Mouse (Mus musculus) thymus, postnatal 0 days (tissue): ENCODE data around the gene Sf1. TPM values are rescaled to one million over a fixed set of nuclear protein-coding genes. Genes with fewer than 3 reads are reported as not detected.
A peak's percentile ranks its signal among the peaks of the same experiment; 100 is the strongest.

Source experiments
- DNase-seq: peaks from one replicate; pipeline ENCODE4 v3.0.0-alpha.2; 2015; ENCODE audit warnings: low spot score
- polyA plus RNA-seq: library from polyadenylated mRNA; unstranded; fragments of >200 nt; fragmentation: Nextera tagmentation; extraction: Ambion mirVana; gene quantifications from 2 replicates; pipeline ENCODE4 v1.2.1, GENCODE M21; 2015

Sf1 gene
- polyA plus RNA-seq, 1 experiment from 2014 or later, result 104 TPM

DNA sequence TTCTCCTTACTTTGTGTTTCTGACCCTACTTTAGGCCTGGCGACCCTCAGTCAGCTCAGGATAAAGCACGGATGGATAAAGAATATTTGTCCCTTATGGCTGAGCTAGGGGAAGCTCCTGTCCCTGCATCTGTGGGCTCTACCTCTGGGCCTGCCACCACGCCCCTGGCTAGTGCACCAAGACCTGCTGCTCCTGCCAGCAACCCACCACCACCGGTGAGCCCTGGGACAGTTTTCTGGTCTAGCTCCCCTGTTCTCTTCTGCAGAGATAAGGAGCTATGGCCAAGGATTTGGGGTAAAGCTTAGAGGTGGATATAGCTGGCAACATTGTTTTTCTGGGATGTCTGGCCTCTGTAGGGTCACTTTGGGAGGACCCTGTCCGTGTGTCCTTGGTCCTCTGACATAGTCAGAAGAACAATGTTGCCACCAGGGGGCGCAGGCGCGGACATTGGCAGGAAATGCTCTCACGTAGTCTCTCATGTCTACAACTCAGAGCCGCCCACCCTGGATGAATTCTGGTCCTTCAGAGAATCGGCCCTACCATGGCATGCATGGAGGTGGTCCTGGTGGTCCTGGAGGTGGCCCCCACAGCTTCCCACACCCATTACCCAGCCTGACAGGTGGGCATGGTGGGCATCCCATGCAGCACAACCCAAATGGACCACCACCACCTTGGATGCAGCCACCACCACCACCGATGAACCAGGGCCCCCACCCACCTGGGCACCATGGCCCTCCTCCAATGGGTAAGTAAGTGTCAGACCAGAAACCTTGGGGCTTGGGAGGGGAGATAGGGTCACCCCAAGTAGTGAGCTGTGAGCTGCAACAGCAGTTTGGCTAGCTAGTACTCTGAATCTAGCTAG is 10.3 kb downstream of the Sf1 start:
- DNase-seq, result peak; percentile 81

DNA sequence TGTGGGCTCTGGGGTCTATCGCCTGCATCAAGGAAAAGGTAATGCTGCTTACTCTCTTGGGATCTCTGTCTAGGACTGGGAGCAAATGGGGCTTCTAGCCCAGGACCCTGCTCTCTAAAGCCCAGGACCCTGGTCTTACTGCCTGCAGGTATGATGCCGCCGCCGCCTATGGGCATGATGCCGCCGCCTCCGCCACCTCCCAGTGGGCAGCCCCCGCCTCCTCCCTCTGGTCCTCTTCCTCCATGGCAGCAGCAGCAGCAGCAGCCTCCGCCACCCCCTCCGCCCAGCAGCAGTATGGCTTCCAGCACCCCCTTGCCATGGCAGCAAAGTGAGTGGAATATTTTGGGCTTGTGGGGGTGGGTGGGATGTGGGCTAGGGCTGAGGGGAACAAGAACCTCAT is 11.1 kb downstream of the Sf1 start:
- no peak for DNase-seq

DNA sequence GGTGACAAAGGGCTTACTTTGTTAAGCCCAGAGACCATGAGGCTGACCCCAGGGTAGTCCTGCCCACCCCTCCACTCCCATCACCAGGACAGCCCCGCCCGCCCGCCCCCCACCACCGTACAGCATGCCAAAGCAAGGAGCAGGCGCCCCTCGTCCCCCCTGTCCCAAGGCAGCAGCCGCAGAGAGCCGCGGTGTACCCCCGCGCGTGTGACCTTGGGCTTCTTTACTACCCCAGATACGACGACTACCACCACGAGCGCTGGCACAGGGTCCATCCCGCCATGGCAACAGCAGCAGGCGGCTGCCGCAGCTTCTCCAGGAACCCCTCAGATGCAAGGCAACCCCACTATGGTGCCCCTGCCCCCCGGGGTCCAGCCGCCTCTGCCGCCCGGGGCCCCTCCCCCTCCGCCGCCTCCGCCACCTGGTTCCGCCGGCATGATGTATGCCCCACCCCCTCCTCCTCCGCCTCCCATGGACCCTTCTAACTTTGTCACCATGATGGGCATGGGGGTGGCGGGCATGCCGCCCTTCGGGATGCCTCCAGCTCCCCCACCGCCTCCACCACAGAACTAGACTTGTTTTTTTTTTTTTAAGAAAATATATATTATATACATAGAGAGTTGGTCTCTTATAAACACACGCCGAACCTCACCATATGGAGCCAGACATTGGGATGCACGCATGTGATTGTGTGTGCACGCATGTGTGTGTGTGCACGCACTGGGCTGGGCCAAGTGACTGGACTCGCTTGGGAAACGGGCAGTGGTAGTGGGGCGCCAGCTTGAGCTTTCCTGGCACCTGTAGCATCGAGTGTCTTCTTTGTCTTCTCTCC is 12.1 kb downstream of the Sf1 start:
- DNase-seq, result no peak

DNA sequence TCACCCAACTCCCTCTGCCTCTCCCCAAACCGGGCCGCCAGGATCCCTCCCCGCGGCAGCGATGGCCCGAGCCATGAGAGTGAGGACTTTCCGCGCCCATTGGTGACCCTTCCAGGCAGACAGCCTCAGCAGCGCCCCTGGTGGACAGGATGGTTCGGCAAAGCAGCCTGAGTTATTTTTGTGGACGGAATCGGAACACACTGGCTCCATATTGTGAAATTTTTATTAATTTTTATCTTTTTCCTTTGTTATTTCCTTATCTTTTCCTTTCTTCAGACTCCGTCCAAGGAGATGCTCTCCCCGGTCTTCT is 12.7 kb downstream of the Sf1 start:
- no peak for DNase-seq

DNA sequence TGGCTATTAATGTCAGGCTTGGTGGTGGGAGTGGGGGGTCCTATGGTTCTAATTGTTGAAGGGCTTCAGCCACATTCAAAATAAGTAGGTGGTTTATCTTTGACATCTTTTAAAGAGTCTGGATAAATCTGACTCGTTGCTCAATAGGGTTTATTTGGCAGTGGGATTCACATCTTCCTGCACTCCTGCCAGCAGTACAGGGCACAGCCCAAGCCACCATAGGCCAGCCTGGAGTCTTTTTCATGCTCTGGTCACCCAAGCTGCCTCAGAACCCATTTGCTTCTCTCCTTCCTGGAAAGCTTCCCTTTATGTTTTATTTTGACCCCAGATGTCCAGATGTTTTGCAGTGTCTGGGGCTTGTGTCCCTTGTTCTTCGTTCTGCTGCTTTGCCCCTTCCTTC is 13.2 kb downstream of the Sf1 start:
- no peak for DNase-seq

DNA sequence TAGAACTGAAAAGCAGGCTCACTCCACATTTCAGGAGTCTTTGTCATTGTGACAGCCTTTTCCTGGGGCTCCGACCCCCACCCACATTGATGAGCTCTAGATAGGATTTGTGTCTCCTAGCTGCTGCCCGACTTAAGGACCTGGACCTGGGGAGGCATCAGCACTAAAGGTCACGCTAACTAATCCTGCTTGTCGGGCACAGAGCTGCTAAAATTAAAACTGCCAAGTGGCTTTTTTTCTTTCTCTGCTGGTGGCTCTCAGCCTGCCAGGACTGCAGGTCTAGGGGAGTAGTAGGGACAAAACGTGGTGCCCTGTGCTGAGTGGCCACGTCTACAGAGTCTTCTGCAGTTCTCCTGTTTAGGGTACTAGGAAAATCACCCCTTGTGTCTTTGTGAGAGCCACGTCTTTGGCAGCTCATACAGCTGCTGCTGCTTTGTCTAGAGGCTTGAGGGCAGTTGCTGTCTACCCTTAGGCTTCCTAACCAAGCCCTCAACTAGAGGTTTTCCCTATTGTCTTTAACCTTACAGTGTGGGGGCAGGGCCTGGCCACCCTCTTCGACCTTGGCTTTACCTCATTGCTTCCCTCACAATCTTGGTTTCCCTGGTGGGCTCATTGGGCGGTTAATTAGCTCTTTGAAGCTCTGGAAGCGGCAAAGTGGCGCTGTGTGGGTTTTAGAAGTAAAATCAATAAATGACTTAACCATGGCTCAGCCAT is 14.0 kb downstream of the Sf1 start:
- DNase-seq, result no peak

DNA sequence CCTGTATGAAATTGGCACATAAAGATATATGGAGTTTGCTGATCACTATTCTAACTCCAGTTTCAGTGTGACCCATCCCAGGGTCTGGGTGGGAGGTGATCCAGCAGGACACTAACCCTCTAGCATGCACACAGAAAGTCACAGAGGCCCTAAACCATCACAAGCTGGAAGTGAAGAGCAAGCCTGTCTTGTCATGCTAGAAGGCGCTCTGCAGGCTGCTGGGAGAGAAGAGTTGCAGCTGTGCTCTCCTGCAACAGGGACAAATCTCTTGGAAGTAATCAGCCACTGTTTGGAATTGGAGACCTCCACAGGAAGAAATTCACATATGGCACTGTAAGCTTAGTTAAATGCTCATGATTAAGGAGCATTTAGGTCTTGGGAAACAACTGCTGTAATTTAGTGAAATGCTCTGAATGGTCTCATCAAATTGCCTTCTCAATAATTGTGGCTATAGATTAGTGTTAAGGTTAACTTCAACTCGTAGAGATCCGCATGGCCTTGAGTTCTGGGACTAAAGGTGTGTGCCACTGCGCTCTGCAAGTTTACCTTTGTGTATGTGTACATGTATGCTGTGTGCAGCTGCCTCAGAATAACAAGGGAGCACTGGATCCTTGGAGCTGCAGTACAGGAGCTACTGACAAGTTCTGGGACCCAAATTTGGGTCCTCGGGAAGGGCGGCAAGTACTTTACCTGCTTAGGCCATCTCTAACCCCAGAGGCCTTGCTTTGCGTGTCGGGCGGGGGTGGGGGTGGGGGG is 17.1 kb downstream of the Sf1 start:
- no peak for DNase-seq

DNA sequence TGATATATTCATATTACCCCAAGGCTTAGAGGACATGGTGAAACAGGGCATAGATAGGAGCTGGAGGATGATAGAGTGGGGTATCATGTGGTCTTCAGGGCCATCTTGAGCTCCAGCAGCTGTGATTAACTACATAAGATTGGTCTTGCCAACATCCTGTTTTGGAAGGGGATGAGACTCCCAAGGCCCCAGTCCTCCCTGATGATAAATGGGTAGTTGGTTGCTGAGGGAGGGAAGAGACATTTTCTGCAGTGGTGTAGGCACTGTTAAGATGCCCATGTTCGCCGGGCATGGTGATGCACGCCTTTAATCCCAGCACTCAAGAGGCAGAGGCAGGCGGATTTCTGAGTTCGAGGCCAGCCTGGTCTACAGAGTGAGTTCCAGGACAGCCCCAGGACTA is 17.7 kb downstream of the Sf1 start:
- DNase-seq, result no peak

DNA sequence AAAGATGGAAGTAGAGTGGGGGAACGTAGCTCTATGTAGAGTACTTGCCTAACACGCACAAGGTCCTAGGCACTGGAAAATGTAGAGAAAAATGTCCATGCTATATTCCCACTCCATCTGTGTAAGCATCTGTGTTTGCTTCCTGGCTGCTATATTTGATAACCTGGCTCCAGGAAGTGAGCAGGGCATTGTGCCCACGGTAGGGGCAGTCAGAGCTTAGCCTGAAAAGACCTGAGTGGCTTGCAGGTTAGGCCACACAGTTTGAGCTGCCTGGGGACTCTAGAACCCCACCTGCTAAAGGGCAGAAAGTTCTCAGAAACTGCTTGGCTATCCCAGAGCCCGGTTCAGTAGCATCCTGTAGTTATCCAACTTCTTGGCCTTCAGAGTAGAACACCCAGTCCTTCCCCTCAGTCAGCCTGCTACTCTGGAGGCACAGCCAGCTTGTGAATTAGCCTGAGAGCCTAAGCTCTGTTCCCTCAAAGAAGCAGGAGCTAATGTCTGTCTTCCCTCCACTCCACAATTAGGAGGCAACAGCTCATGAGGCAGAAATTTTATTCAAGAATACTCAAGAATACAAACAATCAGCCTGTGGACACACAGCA is 18.9 kb downstream of the Sf1 start:
- no peak for DNase-seq

DNA sequence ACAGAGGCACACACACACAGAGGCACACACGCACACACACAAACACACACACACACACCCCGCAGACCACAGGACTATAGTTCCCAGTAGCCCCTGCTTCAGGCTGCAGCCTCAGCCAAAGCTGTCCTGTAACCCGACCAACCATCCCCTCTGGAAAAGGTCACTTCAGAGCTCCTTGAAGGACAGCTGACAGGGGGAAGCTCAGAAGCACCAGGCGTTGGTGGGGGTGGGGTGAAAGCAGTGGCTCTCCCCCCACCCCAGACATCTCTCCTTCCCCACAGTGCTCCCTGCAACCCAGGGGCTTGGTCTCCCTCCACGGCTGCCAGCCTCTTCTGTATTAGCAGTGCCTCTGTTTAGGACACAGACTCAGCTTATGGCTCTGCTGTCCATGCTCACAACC is 20.0 kb downstream of the Sf1 start:
- no peak for DNase-seq

DNA sequence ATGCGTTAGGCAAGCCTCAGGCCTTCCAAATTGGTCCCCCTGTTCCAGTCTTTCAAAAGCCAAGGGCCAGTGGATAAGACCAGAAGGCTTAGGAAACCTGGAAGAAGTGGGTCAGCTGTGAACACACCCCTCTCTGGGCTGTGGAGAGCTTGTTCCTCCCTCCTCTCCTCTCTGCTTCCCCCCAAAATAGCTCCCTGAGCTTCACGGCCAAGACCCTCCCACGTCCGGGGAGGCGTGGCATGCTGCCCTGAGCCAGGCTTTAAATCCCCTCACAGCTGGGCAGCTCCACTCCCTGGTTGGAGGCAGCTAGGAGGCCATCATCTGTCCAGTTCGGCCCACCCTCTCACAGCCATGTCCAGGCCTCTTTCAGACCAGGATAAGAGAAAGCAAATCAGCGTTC is 20.6 kb downstream of the Sf1 start, which contains the start of gene Pygm:
Gene Pygm (plus strand): TSS at position 272 of the 400 bp plus-strand sequence.
- DNase-seq, result no peak

DNA sequence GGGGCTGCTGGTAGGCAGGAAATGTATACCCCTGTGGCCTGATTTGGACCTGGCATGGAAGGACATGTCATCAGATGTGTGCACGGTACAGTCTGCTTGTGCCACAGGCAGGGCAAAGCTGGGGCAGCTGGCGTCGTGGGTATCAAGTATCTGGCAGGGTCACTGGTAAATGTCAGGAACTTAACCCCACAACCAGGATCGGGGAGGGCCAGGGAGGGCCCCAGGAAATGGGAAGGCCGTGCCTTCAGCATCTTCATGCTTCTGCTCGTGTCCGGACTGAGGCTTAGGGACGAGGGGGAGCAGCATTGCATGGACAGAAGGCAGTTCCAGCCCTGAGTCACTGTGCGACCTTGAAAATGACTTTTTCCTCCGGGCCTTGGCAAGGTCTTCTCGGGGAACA is 21.5 kb downstream of the Sf1 start:
- DNase-seq, result no peak

DNA sequence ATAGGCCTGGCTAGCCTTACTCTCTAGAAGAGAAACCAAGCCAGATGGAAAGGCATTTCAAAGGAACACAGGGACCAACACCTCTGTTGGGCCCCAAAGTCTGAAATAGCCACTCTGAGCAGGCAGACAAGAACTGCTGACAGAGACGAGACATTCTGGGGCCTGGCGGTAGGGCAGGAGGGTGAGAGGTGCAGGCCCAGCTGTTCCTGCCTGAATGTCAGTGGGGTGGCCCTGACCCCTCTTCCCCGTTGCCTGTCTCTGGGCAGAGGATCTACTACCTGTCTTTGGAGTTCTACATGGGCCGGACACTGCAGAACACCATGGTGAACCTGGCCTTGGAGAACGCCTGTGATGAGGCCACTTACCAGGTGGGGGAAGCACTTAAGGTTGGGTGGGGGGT is 21.9 kb downstream of the Sf1 start:
- DNase-seq, result no peak

DNA sequence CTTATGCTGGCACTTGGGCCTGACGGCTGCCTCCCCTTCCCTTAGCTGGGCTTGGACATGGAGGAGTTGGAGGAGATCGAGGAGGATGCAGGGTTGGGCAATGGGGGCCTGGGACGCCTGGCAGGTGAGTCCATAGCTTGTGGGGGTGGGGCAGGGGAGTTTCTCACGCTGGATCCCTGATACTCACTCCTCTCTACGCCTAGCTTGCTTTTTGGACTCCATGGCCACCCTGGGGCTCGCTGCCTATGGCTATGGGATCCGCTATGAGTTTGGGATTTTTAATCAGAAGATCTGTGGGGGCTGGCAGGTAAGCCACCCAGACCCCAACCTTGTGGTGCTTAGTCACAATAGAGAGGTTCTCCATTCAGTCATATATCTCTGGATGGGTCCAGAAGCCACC is 22.3 kb downstream of the Sf1 start:
- no peak for DNase-seq

DNA sequence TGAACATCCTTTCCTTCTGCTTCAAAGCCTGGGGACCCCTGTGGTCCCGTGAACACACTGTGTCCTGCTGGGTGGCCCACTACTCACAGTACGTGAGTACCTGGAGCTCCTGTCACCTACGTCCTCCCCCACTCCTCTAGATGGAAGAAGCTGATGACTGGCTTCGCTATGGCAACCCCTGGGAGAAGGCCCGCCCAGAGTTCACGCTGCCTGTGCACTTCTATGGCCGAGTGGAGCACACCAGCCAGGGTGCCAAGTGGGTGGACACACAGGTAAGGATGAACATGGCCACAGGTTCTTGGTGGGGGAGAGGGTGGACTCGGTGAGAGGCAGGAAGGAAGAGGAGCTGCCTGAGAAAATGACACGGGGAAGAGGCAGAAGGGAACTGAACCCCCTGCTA is 22.7 kb downstream of the Sf1 start:
- no peak for DNase-seq

DNA sequence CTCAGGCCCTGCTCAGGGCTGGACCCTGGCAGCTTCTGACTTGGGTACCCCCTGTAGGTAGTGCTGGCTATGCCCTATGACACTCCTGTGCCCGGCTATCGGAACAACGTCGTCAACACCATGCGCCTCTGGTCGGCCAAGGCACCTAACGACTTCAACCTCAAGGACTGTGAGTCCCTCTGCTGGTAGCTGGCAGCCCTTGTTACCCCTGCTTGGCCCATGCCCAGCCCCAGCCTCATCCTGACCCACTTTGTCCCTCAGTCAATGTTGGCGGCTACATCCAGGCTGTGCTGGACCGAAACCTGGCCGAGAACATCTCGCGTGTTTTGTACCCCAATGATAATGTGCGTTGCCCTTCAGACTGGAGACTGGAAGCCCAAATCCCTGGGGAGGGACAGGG is 24.5 kb downstream of the Sf1 start:
- DNase-seq, result no peak

DNA sequence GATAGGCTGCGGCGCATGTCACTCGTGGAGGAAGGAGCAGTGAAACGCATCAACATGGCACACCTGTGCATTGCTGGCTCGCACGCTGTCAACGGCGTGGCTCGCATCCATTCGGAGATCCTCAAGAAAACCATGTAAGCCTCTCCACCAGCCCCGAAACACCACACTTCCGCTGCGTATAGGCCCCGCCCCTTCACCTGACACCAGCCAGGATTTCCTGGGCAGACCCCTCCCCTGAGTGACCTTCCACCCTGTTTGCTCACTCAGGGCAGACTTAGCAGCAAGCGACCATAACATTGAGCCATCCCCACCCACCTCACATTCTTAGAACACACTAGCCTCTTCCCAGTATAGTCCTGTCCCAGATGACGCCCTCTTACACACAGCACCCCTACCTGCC is 26.3 kb downstream of the Sf1 start:
- DNase-seq, result peak; percentile 67

DNA sequence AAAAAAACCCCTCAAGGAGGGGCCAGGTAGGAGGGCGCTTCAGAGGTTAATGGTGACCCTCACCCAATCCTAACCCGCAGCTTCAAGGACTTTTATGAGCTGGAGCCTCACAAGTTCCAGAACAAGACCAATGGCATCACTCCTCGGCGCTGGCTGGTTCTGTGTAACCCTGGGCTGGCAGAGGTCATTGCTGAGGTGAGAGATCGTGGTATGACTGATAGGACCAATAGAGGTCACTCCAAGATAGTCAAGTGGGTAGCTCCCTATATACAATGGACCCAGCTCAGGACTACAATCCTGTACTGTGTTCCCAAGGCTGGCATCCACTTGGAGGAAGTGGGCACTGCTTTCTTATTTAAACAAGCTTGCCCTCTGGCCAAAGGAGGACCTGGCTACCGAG is 26.8 kb downstream of the Sf1 start:
- DNase-seq, result no peak

DNA sequence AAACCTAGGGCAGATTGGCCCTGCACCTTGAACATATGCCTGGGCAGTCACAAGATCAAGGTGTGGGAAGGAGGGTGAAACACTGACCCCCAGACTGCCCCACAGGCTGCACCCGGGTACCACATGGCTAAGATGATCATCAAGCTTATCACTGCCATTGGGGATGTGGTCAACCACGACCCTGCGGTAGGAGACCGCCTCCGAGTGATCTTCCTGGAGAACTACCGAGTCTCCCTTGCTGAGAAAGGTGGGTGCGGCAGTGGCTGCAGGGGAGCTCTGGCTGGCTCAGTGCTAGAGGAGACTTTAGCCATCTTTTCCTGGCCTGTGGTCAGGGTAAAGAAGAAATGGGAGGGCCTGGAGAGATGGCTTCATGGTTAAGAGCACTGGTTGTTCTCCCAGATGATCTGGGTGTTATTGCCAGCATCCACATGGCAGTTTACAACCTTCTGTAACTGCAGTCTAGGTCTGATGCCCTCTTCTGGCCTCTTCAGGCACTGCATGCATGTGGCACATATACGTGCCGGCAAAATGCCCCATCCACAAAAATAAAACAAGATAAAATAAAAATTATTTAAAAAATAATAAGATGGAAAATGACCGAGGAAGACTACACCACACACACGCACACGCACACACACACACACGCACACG is 29.4 kb downstream of the Sf1 start:
- DNase-seq, result peak; percentile 43

DNA sequence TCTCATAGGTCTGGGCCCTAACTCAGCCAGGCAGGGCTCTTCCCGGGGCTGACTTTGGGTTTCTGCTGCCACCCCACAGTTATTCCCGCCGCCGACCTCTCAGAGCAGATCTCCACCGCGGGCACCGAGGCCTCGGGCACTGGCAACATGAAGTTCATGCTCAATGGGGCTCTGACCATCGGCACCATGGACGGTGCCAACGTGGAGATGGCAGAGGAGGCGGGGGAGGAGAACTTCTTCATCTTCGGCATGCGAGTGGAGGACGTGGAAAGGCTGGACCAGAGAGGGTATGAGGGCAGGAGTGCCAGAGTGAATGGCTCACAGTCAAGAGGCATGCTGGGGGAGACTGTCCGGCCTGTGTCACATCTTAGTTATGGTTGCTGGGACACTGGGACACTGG is 30.1 kb downstream of the Sf1 start:
- DNase-seq, result no peak

DNA sequence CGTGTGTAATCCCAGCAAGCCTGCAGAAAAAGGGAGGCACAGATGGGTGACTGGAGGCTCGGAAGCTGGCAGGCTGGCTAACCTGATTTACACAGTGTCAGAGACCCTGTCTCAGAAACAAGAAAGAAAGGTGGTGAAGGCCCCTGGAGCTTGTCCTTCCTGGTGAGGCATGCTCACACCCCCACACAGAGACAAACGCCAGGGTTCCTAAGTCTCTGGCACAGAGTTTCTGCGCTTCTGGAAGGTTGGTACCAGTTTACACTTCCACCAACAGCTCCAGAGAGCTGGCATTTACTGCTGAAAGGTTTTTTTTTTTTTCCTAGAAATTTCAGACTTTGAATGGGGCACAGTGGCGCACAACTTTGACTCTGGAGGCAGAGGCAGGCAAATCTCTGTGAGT is 32.7 kb downstream of the Sf1 start:
- no peak for DNase-seq
